Mouse (Mus musculus) olfactory bulb, adult 2 months (tissue): ENCODE results near the gene Gp5.
"Not testable (repeated sequence)": the region's sequence is repeated elsewhere in the genome, so short reads cannot be mapped to it uniquely, and the experiment has no call there.

Source experiments
- CTCF ChIP-seq: fragments of 200-500 bp; IDR thresholded peaks from 2 replicates; pipeline ENCODE4 v1.5.1; 2012; ENCODE audit warnings: low read depth, mild to moderate bottlenecking, low read length, moderate library complexity; ENCODE audit not compliant: insufficient read depth
- POLR2A ChIP-seq: fragments of 200-500 bp; IDR thresholded peaks from 2 replicates; pipeline ENCODE4 v1.6.1; 2012; ENCODE audit warnings: mild to moderate bottlenecking, low read depth, low read length, moderate library complexity; ENCODE audit not compliant: insufficient read depth

DNA sequence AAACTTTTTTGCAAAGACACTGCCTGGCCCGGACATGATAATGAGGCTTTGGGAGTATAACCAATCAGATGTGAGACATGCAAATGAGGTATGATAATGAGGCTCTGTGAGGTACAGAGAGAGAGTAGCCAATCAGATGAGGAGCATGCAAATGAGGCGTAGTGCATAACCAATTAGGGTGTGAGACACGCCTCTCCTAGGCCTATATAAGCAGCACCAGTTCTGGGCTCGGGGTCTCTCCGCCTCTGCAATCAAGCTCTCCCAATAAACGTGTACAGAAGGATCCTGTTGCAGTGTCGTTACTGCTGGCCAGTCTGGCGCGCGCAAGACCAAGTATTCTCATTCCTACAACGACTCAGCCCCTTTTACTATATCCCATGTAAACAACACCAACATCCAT lies 42.9 kb upstream of the Gp5 start:
- not testable (repeated sequence) for TF ChIP-seq POLR2A, CTCF
